Mouse (Mus musculus): Measurements from ENCODE around the gene Rab34. TPM values are rescaled to one million over a fixed set of nuclear protein-coding genes. Genes with fewer than 3 reads are reported as not detected.
"Not testable (repeated sequence)": the region's sequence is repeated elsewhere in the genome, so short reads cannot be mapped to it uniquely, and the experiment has no call there.

Rab34 gene
- total RNA-seq, 2 experiments from 2014 or later = 32.6 to 34.5 TPM

DNA sequence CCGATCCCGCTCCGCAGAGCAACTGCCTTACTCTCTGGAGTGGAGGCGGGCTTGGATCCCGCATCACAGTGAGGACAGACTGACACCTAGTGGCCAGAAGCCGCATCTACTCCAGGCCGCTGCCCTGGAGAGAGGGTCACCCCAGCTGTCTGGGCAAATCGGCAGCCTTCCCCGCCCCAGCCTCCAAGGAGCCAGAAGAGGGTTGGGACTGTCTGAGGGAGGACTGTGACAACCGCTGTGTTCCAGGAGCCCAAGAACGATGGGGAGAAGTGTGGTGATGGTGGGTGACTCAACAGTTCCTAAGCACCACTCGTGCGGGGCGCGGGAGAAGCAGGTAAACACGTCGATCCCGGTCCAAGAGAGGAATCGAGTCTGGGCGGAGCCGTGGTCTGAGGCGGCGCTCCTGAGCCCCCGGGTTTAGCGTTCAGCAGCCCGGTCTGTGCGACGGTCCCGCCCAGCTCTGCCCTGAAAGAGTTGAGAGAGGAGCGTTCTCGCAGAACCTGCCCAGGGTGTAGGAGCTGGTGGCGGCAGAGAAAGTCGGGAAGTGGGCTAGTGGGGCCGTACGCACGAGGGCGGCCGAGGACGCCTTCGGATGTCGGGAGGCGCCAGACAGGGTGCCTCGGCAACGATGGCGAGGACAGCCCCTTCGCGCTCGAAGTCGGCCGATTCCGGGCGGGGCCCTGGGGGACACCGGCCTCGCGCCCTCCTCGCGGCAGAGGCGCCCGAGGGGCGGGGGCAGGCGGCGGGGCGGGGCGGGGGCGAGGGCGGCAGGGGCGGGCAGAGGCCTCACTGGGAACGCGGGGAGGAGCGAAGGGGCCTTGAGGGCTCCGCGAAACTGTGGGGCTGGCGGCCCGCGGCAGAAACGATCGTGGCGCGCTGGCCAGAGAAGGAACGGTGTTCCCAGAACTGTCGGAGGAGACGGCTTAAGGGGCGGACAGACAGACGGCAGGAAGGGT is 10.0 kb upstream of the Rab34 start:
- intact Hi-C loops (cut with DNase I) = loop anchor here (1.0 to 5.0 kb wide), 3 partner anchors 118 to 196 kb away; partner anchors contain the start of genes Flot2 and Phf12
- peak; percentile 95 to 96 for DNase-seq (ENCODE audit: low spot score in 2 of 2)

DNA sequence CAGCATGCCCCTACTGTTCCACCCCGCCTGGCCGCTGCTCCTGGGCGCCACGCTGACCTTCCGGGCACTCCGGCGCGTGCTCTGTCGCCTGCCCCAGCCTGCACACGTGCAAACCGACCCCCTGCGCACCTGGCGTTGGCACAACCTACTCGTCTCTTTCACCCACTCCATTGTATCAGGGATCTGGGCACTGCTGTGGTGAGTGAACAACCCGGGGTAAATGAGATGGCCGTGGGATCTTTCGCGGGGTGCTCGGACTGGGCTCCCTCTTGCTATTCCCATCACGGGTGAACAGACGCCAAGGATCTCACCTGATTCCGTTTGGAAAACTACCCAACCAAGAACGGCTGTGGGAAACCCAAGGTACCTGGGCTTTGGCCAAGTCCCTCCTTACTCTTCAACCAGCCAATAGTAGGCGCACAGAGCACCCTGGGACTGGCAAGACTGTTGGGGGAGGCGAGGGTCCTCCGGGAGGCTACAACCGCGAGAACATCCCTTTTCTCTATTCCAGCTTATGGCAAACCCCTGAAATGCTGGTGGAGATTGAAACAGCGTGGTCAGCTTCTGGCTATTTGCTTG is 9.3 kb upstream of the Rab34 start:
- intact Hi-C loops (cut with DNase I) = loop anchor here (1.0 to 5.0 kb wide), 3 partner anchors 119 to 197 kb away; partner anchors contain the start of genes Flot2 and Phf12
- DNase-seq (ENCODE audit: low spot score in 2 of 2) = peak; percentile 71 to 82

DNA sequence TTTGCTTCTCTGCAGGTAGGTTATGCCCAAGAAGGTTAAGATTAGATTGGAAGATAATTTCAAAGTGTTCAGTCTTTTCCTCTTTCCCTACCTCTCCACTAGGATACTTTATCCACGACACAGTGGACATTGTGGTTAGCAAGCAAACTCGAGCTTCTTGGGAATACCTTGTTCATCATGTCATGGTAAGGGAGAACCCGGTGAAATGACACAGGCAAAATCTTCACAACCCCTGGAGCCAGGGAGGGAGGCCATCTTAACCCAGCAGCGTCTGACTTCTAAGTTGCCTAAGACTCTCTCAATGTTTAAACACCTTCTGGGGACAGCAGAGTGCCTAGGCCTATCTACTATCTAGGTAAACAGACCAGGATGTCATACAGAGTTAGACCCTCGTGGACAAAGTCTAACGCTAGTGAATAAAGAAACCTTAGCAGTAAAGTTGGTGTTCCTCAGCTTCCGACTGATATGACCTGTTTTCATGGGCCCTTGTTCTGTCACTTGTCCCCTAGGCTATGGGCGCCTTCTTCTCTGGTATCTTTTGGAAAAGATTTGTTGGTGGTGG is 8.7 kb upstream of the Rab34 start:
- intact Hi-C loops (cut with DNase I) = loop anchor here (5.0 kb wide), 2 partner anchors 142 to 197 kb away; partner anchors contain the start of genes Flot2 and Phf12
- no peak for DNase-seq (ENCODE audit: low spot score in 2 of 2)

DNA sequence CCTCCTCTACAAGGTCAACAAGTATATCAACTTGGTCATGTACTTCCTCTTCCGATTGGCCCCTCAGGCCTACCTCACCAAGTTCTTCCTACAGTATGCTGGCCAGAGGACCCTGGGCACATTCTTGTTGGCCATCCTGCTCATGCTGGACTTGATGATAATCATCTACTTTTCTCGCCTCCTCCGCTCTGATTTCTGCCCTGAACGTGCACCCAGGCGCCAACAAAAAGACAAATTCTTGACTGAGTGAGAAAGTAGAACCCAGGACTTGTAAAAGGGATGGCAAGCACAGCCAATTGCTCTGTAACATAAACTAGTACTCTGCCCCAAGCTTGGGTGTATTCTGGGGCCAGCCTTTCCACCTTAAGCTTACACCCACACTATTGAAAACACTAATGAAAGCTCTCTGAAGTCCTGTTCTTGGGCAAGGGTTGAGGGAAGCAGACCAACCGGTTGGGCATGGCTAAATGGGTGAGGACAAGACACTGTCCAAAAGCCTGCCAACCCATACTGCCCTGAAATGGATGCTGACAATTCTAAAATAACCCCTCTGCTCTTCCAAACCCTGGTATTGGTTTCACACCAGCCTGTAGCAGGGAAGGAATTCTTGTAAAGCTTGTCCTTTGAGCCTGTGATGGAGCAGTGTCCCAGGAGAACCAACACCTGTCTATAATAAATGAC is 8.0 kb upstream of the Rab34 start:
- intact Hi-C loops (cut with DNase I) = no loop called here
- DNase-seq (ENCODE audit: low spot score in 2 of 2) = no peak

DNA sequence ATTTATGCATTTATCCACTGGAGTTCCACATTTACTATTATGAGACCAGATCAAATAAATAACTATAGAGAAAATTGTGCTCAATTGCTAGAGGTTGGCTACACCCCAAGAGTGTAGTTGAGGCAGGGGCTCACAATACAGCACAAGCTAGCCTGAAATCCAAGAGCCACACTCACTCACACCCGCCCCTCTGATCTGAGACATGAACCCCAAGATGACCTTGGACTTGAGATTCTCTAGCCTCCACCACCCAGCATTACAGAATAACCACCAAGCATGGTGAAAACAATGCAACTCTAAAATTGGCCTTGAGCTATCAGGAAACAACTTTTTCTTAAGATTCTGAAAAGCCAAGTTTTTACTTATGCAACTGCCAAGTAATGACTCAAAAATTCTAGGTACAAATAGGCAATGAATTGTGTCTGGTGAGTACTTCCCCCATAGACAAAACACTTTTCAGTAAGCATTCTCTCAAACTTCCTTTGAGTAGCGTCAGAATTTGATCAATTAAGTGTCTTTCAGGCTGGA is 6.3 kb upstream of the Rab34 start:
- DNase-seq (ENCODE audit: low spot score in 2 of 2) = no peak
- intact Hi-C loops (cut with DNase I) = no loop called here

DNA sequence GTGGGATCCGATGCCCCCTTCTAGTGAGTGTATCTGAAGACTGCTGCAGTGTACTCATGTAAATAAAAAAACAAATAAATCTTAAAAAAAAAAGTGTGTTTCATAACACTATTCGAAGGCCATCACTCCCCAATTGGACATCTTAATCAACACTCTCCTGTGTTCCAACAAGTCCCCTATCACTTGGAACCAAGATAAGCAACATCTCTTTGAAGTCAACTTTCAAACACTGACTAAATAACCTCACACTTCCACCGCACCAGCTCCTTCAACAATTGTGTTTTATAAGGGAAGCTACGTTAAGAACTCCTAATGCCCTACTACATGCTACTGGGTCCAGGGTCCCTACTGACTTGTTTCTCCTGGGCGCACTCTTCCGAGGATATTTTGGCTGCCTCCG is 5.8 kb upstream of the Rab34 start:
- intact Hi-C loops (cut with DNase I) = no loop called here

DNA sequence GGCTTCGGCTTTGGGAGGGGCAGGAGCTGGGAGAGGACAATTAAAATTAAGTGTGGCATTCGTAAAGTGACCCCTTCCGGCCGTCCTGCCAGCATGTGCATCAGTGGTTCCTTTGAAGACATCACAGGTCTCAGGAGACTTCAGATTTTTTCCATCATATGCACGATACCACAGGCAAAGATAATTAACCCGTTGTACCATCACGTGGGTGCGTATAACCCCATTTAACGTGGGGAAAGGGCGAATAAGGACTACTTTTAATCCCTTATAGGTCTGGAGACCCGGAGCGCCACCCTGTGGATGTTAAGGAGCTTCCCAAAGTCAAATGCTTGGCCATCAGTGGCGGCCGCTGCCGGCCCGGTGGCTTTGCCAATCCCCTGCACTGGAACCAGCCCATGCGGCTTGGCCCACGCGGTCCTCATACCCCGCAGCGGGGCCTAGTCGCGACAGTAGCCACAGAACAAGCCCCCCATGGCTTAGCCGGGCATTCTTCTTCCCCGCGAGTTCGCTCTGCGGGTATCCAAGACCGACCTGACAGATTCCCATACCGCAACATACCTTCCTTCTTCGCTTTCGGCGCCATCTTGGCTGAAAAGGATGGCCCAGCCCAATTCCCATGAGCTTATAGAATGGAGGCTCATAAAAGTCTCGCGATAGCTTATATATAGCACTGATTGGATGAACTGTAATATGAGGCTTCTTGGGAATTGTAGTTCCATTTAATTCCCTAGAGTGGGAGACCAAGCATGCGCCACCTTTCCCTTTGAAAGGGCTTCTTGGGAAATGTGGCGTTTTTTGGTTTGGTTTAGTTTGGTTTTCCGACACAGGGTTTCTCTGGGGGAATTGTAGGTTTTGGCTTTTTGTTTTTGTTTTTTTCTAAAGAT is 5.0 kb upstream of the Rab34 start, which contains the start of gene Rpl23a:
Gene Rpl23a (minus strand): TSS at position 624 of the 884 bp plus-strand sequence.
- intact Hi-C loops (cut with DNase I) = no loop called here

More for the DNA sequence above, 5.8 kb upstream of the Rab34 start:
- no peak for DNase-seq (ENCODE audit: low spot score in 2 of 2)

DNA sequence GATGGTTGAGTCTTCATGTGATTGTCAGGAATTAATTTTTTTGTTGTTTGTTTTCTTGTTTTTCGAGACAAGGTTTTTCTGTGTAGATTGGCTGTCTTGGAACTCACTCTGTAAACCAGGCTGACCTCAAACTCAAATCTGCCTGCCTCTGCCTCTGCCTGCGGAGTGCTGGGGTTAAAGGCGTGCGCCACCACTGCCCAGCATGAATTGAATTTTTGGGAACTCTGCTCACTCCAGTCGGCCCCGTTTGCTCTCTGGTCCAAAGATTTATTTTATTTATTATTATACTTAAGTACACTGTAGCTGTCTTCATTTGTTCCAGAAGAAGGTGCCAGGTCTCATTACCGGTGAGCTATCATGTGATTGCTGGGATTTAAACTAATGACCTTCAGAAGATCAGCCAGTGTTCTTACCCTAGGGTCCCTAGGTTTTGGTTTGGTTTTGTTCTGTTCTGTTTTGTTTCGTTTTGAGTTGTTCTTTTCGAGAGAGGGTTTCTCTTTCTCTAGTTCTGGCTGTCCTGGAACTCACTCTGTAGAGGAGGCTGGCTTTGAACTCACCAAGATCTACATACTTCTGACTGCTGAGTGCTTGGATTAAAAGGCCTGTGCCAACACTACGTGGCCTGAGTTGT is 4.2 kb upstream of the Rab34 start:
- DNase-seq (ENCODE audit: low spot score in 2 of 2) = no peak
- intact Hi-C loops (cut with DNase I) = no loop called here

More for the DNA sequence above, 5.0 kb upstream of the Rab34 start, which contains the start of gene Rpl23a:
- DNase-seq (ENCODE audit: low spot score in 2 of 2) = peak; percentile 86 to 94

DNA sequence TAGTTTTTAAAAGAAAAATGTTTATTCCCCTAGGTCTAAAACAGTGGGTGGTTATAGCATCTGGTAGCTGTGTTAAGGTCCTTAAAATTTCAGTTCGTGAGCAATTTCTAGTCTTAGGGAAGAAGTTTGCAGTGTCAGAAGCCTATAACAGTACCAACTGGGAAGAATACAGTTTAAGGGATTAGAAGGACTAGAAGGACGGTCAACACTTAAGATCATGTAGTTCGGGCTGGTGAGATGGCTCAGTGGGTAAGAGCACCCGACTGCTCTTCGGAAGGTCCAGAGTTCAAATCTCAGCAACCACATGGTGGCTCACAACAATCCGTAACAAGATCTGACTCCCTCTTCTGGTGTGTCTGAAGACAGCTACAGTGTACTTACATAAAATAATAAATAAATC is 3.5 kb upstream of the Rab34 start:
- DNase-seq (ENCODE audit: low spot score in 2 of 2); intact Hi-C loops (cut with DNase I): not testable (repeated sequence)

DNA sequence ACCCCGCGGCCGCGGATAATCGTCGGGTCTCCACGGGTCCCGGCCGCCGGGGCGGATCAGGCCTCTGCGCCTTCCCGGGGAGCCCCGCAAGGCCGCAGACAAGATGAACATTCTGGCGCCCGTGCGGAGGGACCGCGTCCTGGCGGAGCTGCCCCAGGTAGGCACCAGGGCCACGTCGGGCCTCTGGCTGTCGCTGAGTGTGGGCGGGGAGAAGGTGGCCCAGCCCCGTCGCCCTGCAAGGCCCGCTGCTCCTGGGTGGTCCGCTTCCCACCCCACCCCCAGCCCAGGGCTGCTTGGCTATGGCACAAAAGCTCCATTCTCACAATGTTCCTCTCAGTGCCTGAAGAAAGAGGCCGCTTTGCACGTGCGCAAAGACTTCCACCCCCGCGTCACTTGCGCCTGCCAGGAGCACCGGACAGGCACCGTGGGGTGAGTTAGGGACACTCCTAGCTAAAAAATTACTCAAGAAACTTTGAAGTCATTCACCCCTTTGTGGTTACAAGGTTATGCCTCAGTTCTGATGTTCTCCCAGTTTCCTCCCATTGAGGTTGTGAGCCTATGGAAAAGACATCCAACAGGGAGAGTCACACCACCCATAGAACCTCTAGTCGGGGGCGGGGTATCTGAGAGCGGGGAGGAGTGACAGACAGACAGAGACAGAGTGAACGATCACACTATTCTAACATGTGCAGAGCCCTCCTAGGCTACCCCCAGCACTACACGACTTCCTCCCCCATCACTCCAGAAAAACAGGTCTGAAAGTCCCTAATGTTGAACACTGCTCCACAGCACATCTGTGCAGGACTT is 1.2 kb downstream of the Rab34 start:
- DNase-seq (ENCODE audit: low spot score in 2 of 2) = peak; percentile 79 to 89
- intact Hi-C loops (cut with DNase I) = no loop called here

DNA sequence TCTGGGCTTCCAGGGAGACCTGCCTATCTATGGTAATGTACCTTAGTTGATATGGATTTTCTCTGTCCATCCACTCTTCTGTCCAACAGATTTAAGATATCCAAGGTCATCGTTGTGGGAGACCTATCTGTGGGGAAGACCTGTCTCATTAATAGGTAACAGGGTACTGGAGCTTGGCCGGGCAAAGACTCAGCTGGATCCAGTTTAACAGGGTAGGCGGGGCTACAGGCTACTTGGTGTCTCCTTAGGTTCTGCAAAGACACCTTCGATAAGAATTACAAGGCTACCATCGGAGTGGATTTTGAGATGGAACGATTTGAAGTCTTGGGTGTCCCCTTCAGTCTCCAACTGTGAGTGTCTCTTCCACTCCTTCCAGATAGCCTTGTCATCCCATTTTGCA is 1.8 kb downstream of the Rab34 start:
- intact Hi-C loops (cut with DNase I) = no loop called here
- DNase-seq (ENCODE audit: low spot score in 2 of 2) = no peak

DNA sequence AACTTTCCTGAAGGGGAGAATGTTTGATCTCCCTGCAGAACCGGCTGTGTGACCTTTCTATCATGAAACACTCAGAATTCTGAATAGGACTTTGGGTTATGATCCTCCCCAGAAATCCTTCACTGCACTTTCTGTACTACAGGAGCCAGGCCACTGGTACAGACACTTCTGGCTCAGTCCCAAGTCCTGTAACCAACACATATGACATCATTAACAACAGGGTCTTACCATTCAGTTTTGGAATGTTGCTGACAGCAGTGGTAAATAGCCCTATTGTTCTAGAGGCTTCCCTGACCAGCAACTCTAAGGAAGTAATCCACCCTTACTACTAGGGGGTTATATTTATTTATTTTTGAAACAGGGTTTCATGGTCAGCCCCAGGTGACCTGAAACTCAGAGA is 4.9 kb downstream of the Rab34 start, which contains the start of gene Proca1:
Gene Proca1 (plus strand): TSS at position 280 of the 400 bp plus-strand sequence.
- intact Hi-C loops (cut with DNase I) = no loop called here
- DNase-seq (ENCODE audit: low spot score in 2 of 2) = no peak

DNA sequence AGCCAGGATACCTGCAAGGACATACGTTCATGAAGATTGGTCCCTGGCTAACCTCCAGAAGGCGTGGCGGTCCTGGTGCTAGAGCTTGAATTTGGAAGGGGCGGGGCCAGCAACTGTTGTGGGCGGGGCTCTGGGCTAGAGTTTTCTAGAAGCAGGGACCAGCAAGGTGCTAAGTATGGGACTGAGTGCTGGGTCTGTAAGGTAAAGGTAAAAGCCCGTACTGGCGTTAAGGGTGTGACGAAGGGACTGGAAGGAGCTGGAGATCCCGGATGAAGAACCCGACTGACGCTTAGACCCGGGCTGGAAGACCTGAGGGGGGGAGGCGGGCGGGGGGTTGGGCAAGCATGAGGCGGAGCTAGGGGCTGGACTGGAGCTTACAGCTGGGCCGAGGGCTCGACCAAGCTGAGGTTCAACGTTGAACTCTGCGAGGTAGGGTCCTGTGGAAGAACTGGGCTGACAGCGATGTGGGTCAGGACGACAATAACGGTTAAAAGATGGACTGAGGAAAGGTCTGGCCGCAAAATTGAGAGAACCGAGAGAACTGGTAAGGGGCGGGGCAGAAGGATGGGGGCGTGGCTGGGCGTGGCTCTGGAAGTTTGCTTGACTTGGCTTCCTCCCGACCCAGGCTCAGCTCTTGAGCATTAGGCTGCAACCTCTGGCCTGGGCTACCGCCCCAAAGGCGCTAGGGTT is 6.3 kb downstream of the Rab34 start:
- intact Hi-C loops (cut with DNase I) = no loop called here
- DNase-seq (ENCODE audit: low spot score in 2 of 2) = no peak

DNA sequence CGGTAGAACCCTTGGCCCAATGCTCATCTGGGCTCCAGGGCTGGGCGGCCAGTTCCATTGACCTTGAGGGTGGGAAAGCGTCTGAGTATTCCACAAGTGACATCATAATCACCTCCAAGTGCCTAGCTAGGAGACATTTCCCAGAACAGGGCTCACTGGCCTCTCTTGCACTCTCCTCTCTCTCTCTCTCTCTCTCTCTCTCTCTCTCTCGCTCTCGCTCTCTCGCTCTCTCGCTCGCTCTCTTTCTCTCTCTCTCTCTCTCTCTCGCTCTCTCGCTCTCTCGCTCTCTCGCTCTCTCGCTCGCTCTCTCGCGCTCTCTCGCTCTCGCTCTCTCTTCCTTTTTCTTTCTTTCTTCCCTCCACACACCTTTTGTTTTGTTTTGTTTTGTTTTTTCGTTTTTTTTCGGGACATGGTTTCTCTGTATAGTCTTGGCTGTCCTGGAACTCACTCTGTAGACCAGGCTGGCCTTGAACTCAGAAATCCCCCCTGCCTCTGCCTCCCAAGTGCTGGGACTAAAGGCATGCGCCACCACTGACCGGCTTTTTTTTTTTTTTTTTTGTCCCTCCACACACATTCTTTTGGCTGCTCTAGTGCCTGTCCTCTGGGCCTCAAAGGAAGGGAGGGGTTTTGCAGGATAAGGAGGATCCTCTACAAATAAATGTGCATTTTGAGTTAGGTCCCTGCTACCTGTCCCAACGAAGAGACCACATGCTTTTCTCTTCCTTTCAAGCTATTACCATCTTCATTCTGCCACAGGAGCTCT is 7.1 kb downstream of the Rab34 start:
- DNase-seq (ENCODE audit: low spot score in 2 of 2) = no peak
- intact Hi-C loops (cut with DNase I) = no loop called here

DNA sequence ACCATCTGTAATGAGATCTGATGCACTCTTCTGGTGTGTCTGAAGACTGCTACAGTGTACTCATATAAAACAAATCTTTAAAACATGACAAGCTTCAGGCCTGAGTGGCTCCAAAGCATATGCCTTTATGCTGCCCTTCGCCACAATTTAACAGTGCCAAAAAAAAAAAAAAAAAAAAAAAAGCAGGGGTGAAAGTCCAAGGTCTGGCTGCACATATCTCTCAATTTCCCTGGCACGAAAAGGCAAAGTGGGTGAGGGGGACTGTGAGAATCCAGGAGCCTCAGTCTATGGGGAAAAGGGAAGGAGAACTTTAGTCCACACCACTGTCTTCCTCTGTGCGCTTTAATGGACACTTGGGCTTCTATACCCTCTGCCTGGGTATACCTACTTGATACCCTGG is 14.1 kb downstream of the Rab34 start:
- DNase-seq (ENCODE audit: low spot score in 2 of 2) = no peak
- intact Hi-C loops (cut with DNase I) = no loop called here

DNA sequence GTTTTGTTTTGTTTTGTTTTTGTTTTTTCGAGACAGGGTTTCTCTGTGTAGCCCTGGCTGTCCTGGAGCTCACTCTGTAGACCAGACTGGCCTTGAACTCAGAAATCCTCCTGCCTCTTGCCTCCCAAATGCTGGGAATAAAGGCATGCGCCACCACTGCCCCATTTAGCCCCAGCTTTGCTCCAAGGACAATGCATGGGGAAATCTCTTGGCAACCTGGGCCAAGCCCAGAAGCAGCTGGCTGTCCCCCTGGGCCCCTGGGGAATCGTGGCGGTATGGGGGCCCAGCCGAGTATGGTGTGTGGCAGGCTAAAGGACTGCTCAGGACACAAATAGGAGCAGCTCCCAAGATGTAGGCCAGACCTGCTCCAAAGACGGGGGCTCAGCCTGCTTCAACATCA is 16.1 kb downstream of the Rab34 start:
- DNase-seq (ENCODE audit: low spot score in 2 of 2) = no peak
- intact Hi-C loops (cut with DNase I) = no loop called here
